Mouse (Mus musculus): ENCODE data around the gene Prdx3. TPM values are rescaled to one million over a fixed set of nuclear protein-coding genes. Genes with fewer than 3 reads are reported as not detected.

Prdx3 gene
- 100 to 1,000 TPM; 109 to 115 TPM for total RNA-seq (2021)
- long read RNA-seq, experiment 1, transcript Prdx3-201 (7 exons, 1,478 nt), result major isoform, 120 of 125 reads
- long read RNA-seq, experiment 1, partial matches to known transcripts, result 2 of 125 reads
- long read RNA-seq, experiment 1, other reads (novel, unspliced or antisense), result 3 of 125 reads
- long read RNA-seq, experiment 2, transcript Prdx3-201 (7 exons, 1,478 nt), result major isoform, 116 of 120 reads
- long read RNA-seq, experiment 2, partial matches to known transcripts, result 2 of 120 reads
- long read RNA-seq, experiment 2, other reads (novel, unspliced or antisense), result 2 of 120 reads

- peak; percentile 92 to 95 for DNase-seq (ENCODE audit: low spot score in 2 of 2)
Measured at GRCm38 (mm10) chr19:60874064-60874694, at the start of gene Prdx3. Gene Prdx3 (minus strand): TSS chr19:60874556.

DNA sequence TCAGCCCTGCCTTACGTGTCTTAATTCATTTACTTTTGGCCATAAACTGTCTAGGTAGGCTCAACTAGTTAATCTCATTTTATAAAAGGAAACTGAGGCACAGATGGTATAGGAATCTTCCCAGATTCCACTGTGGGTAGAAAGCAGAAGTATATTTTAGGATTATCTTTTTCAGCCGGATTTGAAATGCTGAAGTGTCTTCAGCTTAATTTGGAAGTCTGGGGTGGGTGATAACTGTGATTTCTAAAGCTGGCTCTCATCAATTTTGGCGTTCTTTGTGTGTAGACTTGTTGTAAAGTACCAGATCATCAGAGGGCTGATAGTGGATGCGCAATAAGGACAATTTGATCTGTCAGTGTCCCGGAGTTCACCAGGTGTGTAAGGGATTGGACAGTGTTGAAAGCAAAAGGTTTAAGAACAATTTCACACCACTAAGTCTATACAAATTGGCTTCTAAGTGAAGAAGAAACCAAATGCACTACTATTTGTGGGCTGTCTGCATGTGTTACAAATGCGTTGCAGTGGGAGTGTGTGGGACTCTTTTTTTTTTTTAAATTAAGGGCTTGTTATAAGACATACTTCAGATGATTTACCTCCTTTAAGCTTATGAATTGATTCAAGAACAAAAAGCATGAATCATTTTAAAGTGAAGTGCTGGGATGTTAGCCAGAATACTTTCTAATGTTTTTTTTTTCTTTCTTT, 42.7 kb upstream of the Prdx3 start:
- no peak for DNase-seq (ENCODE audit: low spot score in 2 of 2)

DNA sequence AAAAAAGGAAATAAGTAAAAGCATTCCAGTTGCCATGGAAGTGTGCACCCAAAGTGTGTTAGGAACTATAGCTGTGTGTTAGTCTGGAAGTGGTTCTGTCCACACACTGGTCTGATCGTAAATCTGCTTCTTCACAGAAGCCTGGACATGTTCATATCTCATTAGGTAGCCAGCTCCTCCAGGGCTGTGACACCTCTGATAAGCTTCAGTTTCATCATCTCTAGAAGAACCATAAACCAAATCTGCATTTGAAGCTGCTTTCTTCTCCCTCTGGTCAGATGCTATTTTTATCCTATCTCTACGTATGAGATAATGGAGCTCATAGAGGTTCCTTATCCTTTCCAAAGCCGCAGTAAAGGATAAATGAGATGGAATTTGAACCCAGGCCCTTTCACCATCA, 41.5 kb upstream of the Prdx3 start:
- no peak for DNase-seq (ENCODE audit: low spot score in 2 of 2)

- no peak for DNase-seq (ENCODE audit: low spot score in 2 of 2)
Measured at GRCm38 (mm10) chr19:60915236-60915635, 40.9 kb upstream of the Prdx3 start.

GRCm38 (mm10) chr19:60911653-60912052, 37.3 kb upstream of the Prdx3 start:
- DNase-seq (ENCODE audit: low spot score in 2 of 2), result no peak

GRCm38 (mm10) chr19:60910304-60910703, 35.9 kb upstream of the Prdx3 start:
- no peak for DNase-seq (ENCODE audit: low spot score in 2 of 2)

GRCm38 (mm10) chr19:60905477-60905876, 31.1 kb upstream of the Prdx3 start:
- no peak for DNase-seq (ENCODE audit: low spot score in 2 of 2)

DNA sequence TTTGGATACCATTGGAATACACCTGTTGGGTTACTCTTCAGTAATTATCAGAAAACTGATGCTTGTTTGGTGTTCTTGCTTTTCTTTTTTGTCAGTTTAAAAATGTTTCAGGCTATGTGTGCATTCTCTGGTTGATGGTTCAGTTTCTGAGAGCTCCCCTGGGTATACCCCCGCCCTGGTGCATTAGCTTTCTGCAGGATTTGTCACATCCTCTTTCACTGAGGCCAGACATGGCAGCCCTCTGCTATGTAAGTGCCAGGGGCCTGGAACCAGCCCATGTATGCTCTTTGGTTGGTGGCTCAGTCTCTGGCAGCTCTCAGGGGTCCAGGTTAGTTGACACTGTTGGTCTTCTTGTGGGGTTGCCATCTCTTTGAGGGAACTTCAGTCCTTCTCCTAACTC, 29.6 kb upstream of the Prdx3 start:
- DNase-seq (ENCODE audit: low spot score in 2 of 2), result no peak

GRCm38 (mm10) chr19:60903139-60903538, 28.8 kb upstream of the Prdx3 start:
- DNase-seq (ENCODE audit: low spot score in 2 of 2), result no peak

- DNase-seq (ENCODE audit: low spot score in 2 of 2), result no peak
Measured at GRCm38 (mm10) chr19:60895251-60895880, 21.0 kb upstream of the Prdx3 start.

DNA sequence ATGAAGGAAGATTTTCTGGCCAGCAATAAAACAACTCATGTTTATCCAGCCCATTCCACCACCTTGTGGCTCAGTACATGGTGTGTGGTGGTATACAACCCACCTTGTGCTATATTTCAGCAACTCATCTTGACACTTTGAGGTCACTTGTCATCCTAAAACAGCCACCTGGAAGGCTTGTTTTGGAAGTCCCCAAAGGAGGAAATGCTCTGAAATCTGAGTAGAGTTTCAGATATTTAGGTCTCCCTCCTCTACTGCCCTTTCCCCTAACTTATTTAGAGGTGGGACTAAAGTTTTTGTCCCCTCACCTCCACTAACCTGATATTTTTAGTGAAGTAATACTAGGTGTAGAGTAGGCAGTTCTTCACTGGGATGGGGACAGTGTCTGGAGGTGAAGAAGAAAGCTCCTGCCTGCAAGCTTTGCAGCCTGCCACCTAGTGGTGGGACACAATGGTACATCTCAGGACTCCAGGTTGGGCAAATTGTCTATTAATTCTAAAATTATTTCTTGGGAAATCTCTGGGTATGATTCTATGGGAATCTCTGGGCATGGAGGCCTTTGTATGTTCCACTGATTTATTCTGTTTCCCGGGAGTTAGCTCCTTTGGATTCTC, 17.7 kb upstream of the Prdx3 start:
- peak in 1 of 2 experiments; percentile 53 for DNase-seq (ENCODE audit: low spot score in 2 of 2)

DNA sequence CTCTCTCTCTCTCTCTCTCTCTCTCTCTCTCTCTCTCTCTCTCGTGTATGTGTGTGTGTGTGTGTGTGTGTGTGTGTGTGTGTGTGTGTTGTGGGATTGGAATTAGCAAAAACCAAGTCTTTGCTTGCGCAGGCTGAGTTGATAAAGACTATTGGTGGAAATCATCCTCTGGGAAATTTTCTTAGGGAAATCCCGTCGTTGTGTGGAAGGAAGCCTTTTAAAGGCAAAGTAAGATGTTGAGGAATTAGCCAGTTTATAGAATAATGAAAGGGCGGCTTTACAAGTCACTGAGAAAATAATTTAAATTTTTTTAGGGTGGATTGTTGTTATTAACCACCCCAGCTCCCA, 16.7 kb upstream of the Prdx3 start:
- DNase-seq (ENCODE audit: low spot score in 2 of 2), result peak in 1 of 2 experiments; percentile 11

DNA sequence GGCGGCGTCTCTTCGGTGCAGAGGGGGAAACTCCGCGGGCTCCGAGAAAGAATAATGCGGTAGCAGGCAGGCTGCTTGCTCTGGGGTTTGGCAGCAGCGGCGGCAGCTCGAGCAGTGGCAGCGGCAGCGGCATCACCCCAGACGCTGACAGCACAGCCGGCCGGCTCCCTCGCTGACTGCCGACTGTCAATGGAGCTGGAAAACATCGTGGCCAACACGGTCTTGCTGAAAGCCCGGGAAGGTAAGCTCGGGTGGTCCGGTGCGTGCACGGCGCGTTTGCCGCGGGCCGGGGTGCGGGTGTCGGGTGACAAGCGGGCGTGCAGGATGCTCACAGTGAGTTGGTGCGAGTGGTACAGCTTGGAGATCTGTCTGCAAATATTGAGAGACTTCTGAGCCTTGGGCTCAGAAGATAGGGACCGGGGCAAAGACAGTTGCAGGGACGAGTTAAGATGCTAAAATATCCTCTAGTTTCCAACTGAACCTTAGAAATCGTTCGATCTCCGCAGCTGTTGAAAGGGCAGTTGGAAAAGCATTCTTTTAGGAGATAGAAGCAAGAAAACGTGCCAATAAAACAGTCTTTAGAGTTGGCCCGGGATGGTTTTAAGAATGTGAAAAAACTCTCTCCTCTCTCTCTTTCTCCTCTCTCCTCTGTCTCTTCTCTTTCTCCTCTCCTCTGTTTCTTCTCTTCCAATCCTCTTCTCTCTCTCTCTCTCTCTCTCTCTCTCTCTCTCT, 16.2 kb upstream of the Prdx3 start:
- DNase-seq (ENCODE audit: low spot score in 2 of 2), result peak; percentile 22 to 54

DNA sequence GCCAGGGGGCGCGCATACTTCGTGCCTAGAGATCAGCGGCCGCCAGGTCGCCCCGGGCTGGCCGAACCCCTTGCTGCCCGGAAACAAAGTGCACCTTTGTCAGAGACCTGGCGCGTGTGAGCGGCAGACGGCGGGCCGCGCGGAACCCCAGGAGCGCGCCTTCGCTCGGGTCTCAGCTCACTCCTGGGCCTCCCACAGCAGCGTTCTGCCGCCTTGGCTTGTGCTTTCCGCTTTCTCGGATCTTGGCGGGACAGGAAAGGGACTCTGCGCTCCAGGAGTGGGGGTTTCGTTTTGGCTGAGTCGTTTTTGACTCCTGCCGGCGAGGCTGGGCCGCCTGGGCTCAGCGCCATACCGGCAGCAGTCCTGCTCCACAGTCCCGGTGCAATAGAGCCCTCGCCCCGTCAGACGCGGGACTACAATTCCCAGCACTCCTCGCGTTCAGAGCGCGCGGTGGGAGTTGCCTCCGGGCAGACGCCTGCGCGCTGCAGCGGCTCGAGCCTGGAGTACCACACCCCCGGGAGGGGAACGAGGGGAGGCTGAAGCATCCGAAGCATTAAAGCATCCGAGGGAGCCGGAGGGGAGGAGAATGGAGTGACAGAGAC, 15.5 kb upstream of the Prdx3 start, which contains the start of gene Grk5:
Grk5 (plus strand) TSS at position 36 of the 602 bp plus-strand sequence.
- peak; percentile 91 to 95 for DNase-seq (ENCODE audit: low spot score in 2 of 2)

DNA sequence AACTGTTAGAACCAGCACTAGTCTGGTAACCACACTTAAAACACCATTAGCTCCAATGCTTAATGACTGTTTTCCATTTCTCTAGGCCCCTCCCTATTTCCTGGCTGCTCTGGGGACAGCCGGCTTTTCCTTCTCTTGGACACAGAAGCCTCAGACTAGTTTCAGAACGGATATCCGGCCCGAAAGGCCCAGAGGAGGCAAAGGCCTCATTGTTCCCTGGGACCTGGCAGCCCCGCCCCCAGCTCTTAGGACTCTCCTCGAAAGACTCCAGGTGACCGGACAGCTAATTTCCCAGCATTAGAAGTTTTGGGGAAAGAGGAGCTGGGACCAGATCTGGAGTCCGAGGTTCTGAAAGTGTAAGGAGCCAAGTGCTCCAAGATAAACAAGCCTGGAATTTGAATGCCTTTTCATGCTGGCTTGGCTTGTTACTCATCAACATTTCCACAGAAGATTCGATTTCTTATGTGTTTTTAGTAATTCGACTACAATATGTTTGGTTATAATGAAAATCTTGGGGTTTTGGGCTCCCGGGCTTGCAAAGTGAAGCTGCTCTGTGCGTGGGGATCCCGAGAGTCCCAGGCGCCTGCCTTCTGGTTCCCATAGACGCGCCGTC, 14.9 kb upstream of the Prdx3 start:
- DNase-seq (ENCODE audit: low spot score in 2 of 2), result peak in 1 of 2 experiments; percentile 46

DNA sequence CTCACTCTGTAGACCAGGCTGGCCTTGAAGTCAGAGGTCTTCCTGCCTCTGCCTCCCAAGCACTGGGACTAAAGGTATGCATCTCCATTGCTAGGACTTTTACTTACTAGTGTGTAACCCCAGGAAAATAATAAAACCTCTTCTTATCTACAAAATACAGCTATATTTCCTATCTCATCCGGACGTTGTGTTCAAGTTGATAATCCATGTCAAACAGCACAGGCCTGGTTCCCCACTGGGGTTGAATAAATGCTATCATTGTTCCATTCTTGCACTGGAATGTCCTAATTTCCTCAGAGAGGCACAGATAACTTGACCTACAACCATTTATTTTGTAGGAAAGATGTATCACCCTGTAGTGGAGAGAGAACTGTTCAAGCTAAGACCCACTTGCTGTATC, 13.3 kb upstream of the Prdx3 start:
- no peak for DNase-seq (ENCODE audit: low spot score in 2 of 2)

GRCm38 (mm10) chr19:60883129-60883528, 8.8 kb upstream of the Prdx3 start:
- DNase-seq (ENCODE audit: low spot score in 2 of 2), result no peak

- peak in 1 of 2 experiments; percentile 10 for DNase-seq (ENCODE audit: low spot score in 2 of 2)
Measured at GRCm38 (mm10) chr19:60873501-60873900, 855 bp downstream of the Prdx3 start.

DNA sequence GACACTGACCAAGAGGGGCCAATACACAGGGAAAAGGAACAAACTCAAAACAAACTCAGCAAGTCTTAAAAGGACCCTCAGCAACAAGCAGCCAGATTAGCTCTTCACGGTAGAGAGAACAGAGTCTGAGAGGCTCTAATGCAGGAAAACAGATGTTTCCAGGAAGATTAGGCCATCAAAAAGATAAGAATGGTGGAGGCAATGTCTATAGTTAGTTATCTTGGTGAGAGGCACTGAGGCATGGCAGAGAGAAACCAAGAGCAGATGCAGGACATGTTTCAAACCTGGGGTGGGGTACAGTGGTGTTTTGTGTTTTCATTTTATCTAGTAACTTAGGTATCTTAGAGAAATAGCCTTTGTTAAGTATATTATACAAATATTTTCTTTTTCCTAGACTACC, 2.1 kb downstream of the Prdx3 start:
- DNase-seq (ENCODE audit: low spot score in 2 of 2), result no peak

DNA sequence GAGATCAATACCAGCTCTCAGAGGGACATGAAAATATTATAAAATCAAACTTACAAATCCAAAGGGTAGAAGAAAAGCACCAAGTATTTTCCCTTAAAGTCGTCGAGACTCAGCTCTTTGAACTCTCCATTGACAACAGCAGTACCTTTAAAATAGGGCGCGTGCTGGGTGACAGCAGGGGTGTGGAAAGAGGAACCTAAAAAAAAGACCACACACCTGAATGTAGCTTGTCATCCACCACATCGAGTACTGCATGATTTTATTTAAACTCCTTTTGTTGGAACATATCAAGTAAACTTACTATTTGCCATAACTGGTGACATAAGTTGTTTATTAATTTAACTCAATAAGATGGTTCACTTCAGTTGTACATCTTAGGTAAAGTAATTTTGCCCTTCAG, 3.0 kb downstream of the Prdx3 start:
- DNase-seq (ENCODE audit: low spot score in 2 of 2), result no peak

All from gastrocnemius, postnatal 4 days (tissue).